Mouse (Mus musculus) bone marrow, adult 2 months (tissue): ENCODE measurements at regions not wholly inside any gene's neighbourhood (a gene's known extent, or its start where the extent isn't known, plus 50 kb on each side); places are given as distances from the start of the nearest gene placed in this dataset.

Experiments
- CTCF ChIP-seq: fragments of 200-500 bp; IDR thresholded peaks from 2 replicates; pipeline ENCODE4 v1.5.1; 2011; ENCODE audit warnings: low read length, control low read depth; ENCODE audit not compliant: control insufficient read depth, insufficient read depth
- POLR2A ChIP-seq: fragments of 200-500 bp; IDR thresholded peaks from 2 replicates; pipeline ENCODE4 v1.6.1; 2011; ENCODE audit warnings: low read depth, mild to moderate bottlenecking, control low read depth, low read length, borderline replicate concordance; ENCODE audit not compliant: control insufficient read depth

- TF ChIP-seq POLR2A (no peak), CTCF (no peak)
Observed at GRCm38 (mm10) chr7:72851346-72851745, 524.0 kb upstream of the Rgma start.
